Mouse (Mus musculus): ENCODE measurements around the gene Sept4. TPM values are rescaled to one million over a fixed set of nuclear protein-coding genes. Genes with fewer than 3 reads are reported as not detected.
A peak's percentile ranks its signal among the peaks of the same experiment; 100 is the strongest.

Sept4 gene
- 10.5 and 11.6 TPM in 2 replicates for polyA plus RNA-seq (2016; fragmentation: Nextera tagmentation; extraction: Ambion mirVana)

GRCm38 (mm10) chr11:87568255-87568953, at the start of gene Sept4:
Sept4 (plus strand) TSS chr11:87568903.
- ATAC-seq (ENCODE audit: insufficient number of reproducible peaks, low FRiP score): no peak
- Histone ChIP-seq H3K9ac (no peak within 1 kb of the TSS), H3K27ac (ENCODE audit: poor library complexity, severe bottlenecking) (no peak within 1 kb of the TSS), H3K27me3 (replicated peaks) (no peaks in the 10 kb centered on the region), H3K9me3 (replicated peaks) (no peaks in the 10 kb centered on the region), H3K4me2 (no peak within 1 kb of the TSS), H3K4me1 (replicated peaks) (peaks cover 29% of the 10 kb centered on the region), H3K36me3 (no peaks in the 10 kb centered on the region), H3K4me3 (no peak within 1 kb of the TSS)
- WGBS: 70% methylated on average over 7 of the region's 7 CpGs

DNA sequence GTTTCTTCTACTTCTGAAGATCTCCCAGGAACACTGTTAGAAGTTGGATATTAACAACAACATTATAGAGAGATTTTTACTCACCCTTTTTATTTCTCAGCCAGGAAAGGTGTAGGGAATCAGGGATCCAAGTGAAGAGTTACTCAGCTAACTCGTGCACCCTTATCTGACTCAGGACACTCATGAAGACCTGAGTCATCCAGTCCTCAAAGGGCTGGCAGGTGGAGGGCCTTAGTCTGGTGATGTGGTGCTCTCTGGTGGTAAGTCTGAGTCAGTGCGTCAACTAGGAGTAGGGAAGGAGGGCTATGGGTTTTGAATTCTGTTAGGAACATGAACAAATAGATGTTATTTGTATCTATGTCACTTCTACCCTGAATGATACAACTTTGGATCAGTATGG, 49.4 kb upstream of the Sept4 start:
- H3K36me3 ChIP-seq: no peaks in the 10 kb centered on the region
- no peaks in the 10 kb centered on the region for H3K4me1 ChIP-seq (replicated peaks)
- no peak overlapping the region for H3K27ac ChIP-seq (ENCODE audit: poor library complexity, severe bottlenecking)
- no peak overlapping the region for H3K4me2 ChIP-seq
- H3K9me3 ChIP-seq (replicated peaks): no peaks in the 10 kb centered on the region
- H3K27me3 ChIP-seq (replicated peaks): no peaks in the 10 kb centered on the region
- no peak overlapping the region for H3K9ac ChIP-seq
- no peak overlapping the region for H3K4me3 ChIP-seq
- ATAC-seq (ENCODE audit: insufficient number of reproducible peaks, low FRiP score): peak; percentile 55; the same call in 1 of the 2 replicates
- 1% methylated on average over 2 of the region's 2 CpGs for WGBS

- no peak for ATAC-seq (ENCODE audit: insufficient number of reproducible peaks, low FRiP score)
- WGBS: 70% methylated on average over 5 of the region's 5 CpGs
- no peaks in the 10 kb centered on the region for H3K9me3 ChIP-seq (replicated peaks)
Measured at GRCm38 (mm10) chr11:87523466-87523865, 45.2 kb upstream of the Sept4 start.

DNA sequence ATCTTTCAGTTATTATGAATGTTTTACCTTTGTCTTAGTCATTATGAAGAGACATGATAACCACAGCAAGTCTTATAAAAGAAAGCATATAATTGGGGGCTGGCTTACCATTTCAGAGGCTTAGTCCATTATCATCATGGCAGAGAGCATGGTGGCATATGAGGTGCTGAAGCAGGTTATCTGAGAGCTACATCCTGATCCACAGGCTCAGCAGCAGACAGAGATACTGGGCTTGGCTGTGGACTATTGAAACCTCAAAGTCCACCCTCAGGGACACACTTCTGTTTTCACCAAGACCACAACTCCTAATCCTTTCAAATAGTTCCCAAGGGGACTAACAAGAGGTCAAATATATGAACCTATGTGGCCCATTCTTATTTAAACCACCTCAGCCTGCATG, 44.7 kb upstream of the Sept4 start:
- Histone ChIP-seq H3K4me1 (replicated peaks) (0 out of 2 replicates have a peak, but pooled peaks cover 6% of the 10 kb centered on the region), H3K27ac (ENCODE audit: poor library complexity, severe bottlenecking) (no peak overlapping the region)
- no peak for ATAC-seq (ENCODE audit: insufficient number of reproducible peaks, low FRiP score)

More at GRCm38 (mm10) chr11:87523466-87523865, 45.2 kb upstream of the Sept4 start:
- Histone ChIP-seq H3K9ac (no peak overlapping the region), H3K27ac (ENCODE audit: poor library complexity, severe bottlenecking) (no peak overlapping the region), H3K4me3 (no peak overlapping the region), H3K4me2 (no peak overlapping the region), H3K4me1 (replicated peaks) (0 out of 2 replicates have a peak, but pooled peaks cover 6% of the 10 kb centered on the region), H3K36me3 (no peaks in the 10 kb centered on the region), H3K27me3 (replicated peaks) (no peaks in the 10 kb centered on the region)

GRCm38 (mm10) chr11:87524780-87525179, 43.9 kb upstream of the Sept4 start:
- H3K4me3 ChIP-seq: no peak overlapping the region
- H3K9me3 ChIP-seq (replicated peaks): no peaks in the 10 kb centered on the region
- H3K36me3 ChIP-seq: no peaks in the 10 kb centered on the region
- H3K4me2 ChIP-seq: no peak overlapping the region
- 0 out of 2 replicates have a peak overlapping the region, but pooled peaks have one; percentile 35 for H3K27ac ChIP-seq (ENCODE audit: poor library complexity, severe bottlenecking)
- H3K27me3 ChIP-seq (replicated peaks): no peaks in the 10 kb centered on the region
- no peak for ATAC-seq (ENCODE audit: insufficient number of reproducible peaks, low FRiP score)
- no peak overlapping the region for H3K9ac ChIP-seq
- 0 out of 2 replicates have a peak, but pooled peaks cover 6% of the 10 kb centered on the region for H3K4me1 ChIP-seq (replicated peaks)

More for the DNA sequence above, 44.7 kb upstream of the Sept4 start:
- Histone ChIP-seq H3K27me3 (replicated peaks) (no peaks in the 10 kb centered on the region), H3K36me3 (no peaks in the 10 kb centered on the region), H3K4me3 (no peak overlapping the region), H3K9ac (no peak overlapping the region), H3K9me3 (replicated peaks) (no peaks in the 10 kb centered on the region), H3K4me2 (no peak overlapping the region)

DNA sequence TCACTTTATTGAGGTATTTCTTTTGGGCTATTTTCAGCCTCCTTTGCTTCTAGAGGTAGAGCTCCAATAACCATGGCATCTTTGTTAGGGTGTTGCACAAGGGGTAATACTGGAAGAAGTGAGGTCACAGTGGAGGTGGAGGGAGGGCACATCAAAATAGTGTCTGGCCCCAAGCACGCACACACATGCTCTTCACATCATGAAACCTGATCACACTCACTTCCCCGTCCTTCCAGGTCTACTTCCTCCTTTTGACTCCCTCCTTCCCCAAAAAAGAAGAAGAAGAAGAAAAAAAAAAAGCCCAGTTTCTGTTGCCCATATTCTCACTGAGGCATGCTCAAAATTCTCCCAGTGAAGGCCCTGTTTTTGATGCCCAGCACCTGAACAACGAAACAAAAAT, 41.3 kb upstream of the Sept4 start:
- Histone ChIP-seq H3K36me3 (no peaks in the 10 kb centered on the region), H3K27me3 (replicated peaks) (no peaks in the 10 kb centered on the region), H3K9ac (no peak overlapping the region), H3K9me3 (replicated peaks) (no peaks in the 10 kb centered on the region), H3K27ac (ENCODE audit: poor library complexity, severe bottlenecking) (no peak overlapping the region), H3K4me2 (no peak overlapping the region), H3K4me3 (no peak overlapping the region), H3K4me1 (replicated peaks) (0 out of 2 replicates have a peak, but pooled peaks cover 10% of the 10 kb centered on the region)
- WGBS: 60% methylated on average over 3 of the region's 3 CpGs
- no peak for ATAC-seq (ENCODE audit: insufficient number of reproducible peaks, low FRiP score)

- Histone ChIP-seq H3K4me2 (no peak overlapping the region), H3K4me1 (replicated peaks) (0 out of 2 replicates have a peak, but pooled peaks cover 10% of the 10 kb centered on the region), H3K4me3 (no peak overlapping the region), H3K27ac (ENCODE audit: poor library complexity, severe bottlenecking) (no peak overlapping the region), H3K9ac (no peak overlapping the region), H3K27me3 (replicated peaks) (no peaks in the 10 kb centered on the region), H3K9me3 (replicated peaks) (no peaks in the 10 kb centered on the region), H3K36me3 (no peaks in the 10 kb centered on the region)
- 54% methylated on average over 4 of the region's 4 CpGs for WGBS
- ATAC-seq (ENCODE audit: insufficient number of reproducible peaks, low FRiP score): no peak
Measured at GRCm38 (mm10) chr11:87527990-87528389, 40.7 kb upstream of the Sept4 start.

- no peak for ATAC-seq (ENCODE audit: insufficient number of reproducible peaks, low FRiP score)
- no peak overlapping the region for H3K4me3 ChIP-seq
- no peaks in the 10 kb centered on the region for H3K27me3 ChIP-seq (replicated peaks)
- H3K27ac ChIP-seq (ENCODE audit: poor library complexity, severe bottlenecking): no peak overlapping the region
- H3K9me3 ChIP-seq (replicated peaks): no peaks in the 10 kb centered on the region
- H3K9ac ChIP-seq: no peak overlapping the region
- H3K4me2 ChIP-seq: no peak overlapping the region
- 44% methylated on average over 6 of the region's 6 CpGs for WGBS
- no peaks in the 10 kb centered on the region for H3K36me3 ChIP-seq
- H3K4me1 ChIP-seq (replicated peaks): 0 out of 2 replicates have a peak, but pooled peaks cover 4% of the 10 kb centered on the region
Measured at GRCm38 (mm10) chr11:87531695-87532094, 37.0 kb upstream of the Sept4 start.

DNA sequence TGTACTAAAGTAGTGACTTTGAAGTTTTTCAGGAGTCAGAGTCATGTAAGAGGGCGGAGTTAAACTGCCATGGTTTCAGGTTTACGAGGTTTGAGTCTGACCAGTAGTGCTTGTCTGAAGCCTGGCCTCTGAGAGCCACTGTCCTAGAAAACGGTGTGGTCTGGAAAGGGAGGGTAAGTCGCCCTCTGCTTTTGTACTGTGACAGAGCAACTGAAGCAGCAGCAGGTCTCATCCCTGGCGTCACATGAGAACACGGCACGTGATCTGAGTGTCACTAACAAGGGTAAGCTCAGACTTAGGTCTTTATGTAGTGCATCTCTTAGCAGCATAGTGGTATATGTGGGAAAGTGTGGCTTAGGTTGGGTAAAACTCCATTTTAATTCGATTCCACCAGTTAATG, 26.4 kb upstream of the Sept4 start:
- Histone ChIP-seq H3K9ac (0 out of 2 replicates have a peak overlapping the region, but pooled peaks have one; percentile 40), H3K27ac (ENCODE audit: poor library complexity, severe bottlenecking) (no peak overlapping the region), H3K27me3 (replicated peaks) (no peaks in the 10 kb centered on the region), H3K9me3 (replicated peaks) (no peaks in the 10 kb centered on the region), H3K36me3 (no peaks in the 10 kb centered on the region), H3K4me1 (replicated peaks) (no peaks in the 10 kb centered on the region), H3K4me2 (no peak overlapping the region), H3K4me3 (no peak overlapping the region)
- ATAC-seq (ENCODE audit: insufficient number of reproducible peaks, low FRiP score): no peak
- 32% methylated on average over 8 of the region's 8 CpGs for WGBS

DNA sequence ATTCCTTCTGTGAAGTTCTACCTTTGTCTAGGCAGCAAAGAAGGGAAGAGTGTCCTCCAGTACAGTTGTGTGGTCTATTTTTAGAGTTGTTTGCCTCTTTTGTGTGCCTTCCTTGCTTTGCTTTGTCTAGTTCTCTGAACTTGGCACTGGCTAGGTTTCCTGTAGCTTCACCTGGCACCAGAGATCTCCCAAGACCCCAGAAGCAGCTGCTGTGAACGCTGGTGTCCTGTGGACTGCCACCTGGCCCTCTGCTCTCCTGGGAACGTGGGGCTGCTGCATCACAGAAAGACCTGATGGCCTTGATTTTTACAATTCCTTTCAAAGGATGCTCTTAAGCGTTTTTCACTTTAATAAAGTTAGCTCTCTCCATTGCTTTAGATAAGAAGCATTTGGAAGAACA, 25.8 kb upstream of the Sept4 start:
- WGBS: 60% methylated on average over 3 of the region's 3 CpGs
- no peak for ATAC-seq (ENCODE audit: insufficient number of reproducible peaks, low FRiP score)
- no peaks in the 10 kb centered on the region for H3K27me3 ChIP-seq (replicated peaks)
- H3K4me1 ChIP-seq (replicated peaks): no peaks in the 10 kb centered on the region
- H3K36me3 ChIP-seq: no peaks in the 10 kb centered on the region
- no peak overlapping the region for H3K27ac ChIP-seq (ENCODE audit: poor library complexity, severe bottlenecking)
- H3K4me3 ChIP-seq: no peak overlapping the region
- no peaks in the 10 kb centered on the region for H3K9me3 ChIP-seq (replicated peaks)
- H3K9ac ChIP-seq: no peak overlapping the region
- H3K4me2 ChIP-seq: no peak overlapping the region

GRCm38 (mm10) chr11:87553342-87553741, 15.4 kb upstream of the Sept4 start:
- Histone ChIP-seq H3K9ac (no peak overlapping the region; the same call in 1 of the 2 replicates), H3K9me3 (replicated peaks) (no peaks in the 10 kb centered on the region), H3K4me3 (no peak overlapping the region), H3K4me2 (no peak overlapping the region), H3K4me1 (replicated peaks) (peaks cover 16% of the 10 kb centered on the region), H3K36me3 (no peaks in the 10 kb centered on the region), H3K27ac (ENCODE audit: poor library complexity, severe bottlenecking) (no peak overlapping the region), H3K27me3 (replicated peaks) (no peaks in the 10 kb centered on the region)
- ATAC-seq (ENCODE audit: insufficient number of reproducible peaks, low FRiP score): no peak
- WGBS: 82% methylated on average over 4 of the region's 4 CpGs

Measured in heart, embryonic 12.5 days (tissue).